Mouse (Mus musculus) layer of hippocampus, postnatal 14 days (tissue): Measurements from ENCODE around the gene Gstp3. TPM values are rescaled to one million over a fixed set of nuclear protein-coding genes. Genes with fewer than 3 reads are reported as not detected.
"Not testable (repeated sequence)": the region's sequence is repeated elsewhere in the genome, so short reads cannot be mapped to it uniquely, and the experiment has no call there.

Experiments used
- DNase-seq, 2 experiments: peaks; one replicate each; pipeline ENCODE4 v3.0.0; 2021 to 2022; ENCODE audit warnings: low spot score in 2 of 2, mixed read lengths in 1 of 2
- total RNA-seq, 2 experiments: library from RNA; stranded (reverse); gene quantifications; 2 replicates each; pipeline ENCODE4 v1.2.3; 2021

Gene Gstp3
- total RNA-seq, 2 experiments from 2014 or later: not detected

DNA sequence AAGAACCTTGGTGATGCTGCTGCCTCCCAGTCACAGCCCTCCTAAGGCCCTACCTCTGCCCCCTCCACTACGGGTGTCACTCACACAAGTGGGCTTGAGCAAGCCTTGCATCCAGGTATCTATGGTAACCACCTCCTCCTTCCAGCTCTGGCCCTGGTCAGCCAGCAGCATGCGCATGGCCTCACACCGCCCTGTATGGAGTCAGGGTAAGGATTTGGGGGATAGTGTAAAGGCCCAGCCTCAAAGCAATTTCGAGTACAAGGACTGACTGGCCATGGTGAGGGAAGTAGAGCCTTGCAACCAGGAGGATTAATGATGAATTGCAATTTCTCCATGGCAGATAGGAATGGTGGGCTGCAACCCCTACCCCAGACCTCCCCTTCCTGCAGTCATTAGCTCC, 17.9 kb downstream of the Gstp3 start:
- DNase-seq: not testable (repeated sequence)

DNA sequence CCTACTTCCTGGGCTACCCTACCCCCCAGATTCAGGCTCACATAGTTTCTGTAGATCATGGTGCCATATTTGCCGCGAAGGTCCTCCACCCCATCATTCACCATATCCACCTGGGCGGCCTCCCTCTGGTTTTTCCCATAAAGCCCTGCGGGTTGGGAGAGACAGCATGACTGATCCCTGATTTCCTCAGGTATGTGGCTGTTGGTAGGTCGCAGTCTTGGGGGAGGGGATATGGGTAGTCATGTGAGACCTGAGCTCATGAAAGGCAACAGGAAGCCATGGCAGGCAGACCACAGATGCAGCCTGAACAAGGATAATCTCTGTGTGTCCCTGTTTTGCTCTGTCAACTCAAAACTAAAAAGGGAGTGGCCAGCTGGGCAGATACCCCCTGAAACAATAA, 18.4 kb downstream of the Gstp3 start:
- DNase-seq: not testable (repeated sequence)

DNA sequence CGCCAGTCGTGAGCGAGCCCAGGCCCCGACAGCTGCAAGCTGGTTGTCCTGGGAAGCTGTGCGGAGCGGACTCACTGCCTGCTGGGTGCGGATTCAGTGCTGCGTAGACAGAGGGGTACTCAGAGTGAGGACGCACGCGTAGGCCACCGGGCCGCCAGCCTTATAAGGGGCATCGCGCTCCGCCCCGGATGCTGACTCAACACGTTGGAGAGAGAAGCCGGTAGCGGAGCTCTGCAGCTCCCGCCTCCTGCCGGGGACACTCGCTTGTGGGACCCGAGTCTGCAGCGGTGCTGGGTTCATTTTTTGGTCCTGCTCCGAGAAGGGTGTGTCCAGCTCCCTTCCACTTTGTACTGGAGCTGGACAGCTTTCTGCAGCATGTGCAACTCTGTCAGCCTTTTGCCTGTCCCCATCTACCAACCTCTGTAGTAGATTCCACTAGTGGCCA, 21.6 kb downstream of the Gstp3 start, which contains the start of gene Gstp1:
Gene Gstp1 (minus strand): TSS at position 198 of the 445 bp plus-strand sequence.
- DNase-seq: peak; percentile 83 to 85

DNA sequence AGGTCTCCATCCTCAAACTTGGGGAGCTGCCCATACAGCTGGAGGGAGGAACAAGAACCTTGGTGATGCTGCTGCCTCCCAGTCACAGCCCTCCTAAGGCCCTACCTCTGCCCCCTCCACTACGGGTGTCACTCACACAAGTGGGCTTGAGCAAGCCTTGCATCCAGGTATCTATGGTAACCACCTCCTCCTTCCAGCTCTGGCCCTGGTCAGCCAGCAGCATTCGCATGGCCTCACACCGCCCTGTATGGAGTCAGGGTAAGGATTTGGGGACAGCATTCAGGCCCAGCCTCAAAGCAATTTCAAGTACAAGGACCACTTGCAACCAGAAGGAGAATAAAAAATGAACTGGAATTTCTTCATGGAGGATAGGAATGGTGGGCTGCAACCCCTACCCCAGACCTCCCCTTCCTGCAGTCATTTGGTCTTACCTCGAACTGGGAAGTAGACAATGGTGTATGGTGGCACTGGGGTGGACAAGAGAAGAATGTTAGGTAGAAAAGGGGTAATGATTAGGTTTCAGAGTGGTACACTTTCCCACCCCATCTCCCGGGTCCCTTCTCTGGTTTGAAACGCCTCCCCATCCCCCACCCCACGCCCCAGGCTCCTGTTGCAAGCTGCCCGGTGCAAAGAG, 22.1 kb downstream of the Gstp3 start:
- DNase-seq: not testable (repeated sequence)

DNA sequence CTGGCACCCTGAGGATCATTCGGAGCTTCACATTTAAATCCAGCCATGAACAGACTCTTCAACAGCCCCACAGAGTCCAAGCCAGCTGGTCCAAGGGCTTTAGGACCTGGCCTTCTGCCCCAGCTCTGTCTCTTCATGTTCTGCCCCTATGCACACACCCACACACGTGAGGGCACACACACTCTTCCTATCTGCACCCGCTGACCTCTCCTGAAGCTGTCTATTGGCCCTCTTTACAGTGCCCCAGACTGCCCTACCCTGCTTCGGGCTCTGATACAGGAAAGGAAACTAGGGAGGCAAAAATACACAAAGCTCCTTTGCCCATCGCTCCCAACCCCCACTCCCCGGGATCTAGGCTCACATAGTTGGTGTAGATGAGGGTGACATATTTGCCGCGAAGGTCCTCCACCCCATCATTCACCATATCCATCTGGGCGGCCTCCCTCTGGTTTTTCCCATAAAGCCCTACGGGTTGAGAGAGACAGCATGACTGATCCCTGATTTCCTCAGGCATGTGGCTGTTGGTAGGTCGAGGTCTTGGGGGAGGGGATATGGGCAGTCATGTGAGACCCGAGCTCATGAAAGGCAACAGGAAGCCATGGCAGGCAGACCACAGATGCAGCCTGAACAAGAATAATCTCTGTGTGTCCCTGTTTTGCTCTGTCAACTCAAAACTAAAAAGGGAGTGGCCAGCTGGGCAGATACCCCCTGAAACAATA, 22.9 kb downstream of the Gstp3 start:
- no peak for DNase-seq

DNA sequence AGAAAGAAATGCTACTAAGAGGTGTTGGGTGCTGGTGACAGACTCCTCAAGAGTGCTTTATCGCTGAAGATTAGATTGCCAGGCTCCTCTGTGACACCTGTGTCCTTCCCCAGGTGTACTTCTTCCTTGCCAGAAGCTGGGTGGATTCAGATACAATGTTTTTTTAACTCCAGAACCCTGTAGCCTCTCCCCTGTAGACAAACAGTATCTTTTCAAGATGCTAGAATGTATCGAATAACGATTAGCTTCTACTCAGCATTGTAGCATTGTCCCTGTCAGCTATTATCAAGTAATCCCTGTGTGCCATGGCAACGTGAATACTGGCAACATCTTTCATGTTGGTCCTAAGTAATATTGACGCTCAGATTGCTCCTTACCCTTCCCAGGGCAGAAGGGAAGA, 25.6 kb downstream of the Gstp3 start:
- no peak for DNase-seq

DNA sequence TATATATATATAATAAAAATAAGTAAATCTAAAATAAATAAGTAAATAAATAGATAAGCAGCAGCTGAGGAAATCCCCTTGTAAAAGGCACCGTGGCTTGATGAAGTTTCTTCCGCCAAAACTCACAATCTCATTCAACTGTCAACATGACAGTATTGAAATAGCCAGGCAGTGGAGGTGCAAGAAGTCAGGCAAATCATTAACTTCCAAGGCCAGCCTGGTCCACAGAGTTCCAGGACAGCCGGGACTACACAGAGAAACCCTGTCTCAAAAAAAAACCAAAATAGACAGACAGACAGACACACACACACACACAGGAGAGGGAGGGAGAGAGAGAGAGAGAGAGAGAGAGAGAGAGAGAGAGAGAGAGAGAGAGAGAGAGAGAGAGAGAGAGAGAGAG, 26.1 kb downstream of the Gstp3 start:
- no peak for DNase-seq

DNA sequence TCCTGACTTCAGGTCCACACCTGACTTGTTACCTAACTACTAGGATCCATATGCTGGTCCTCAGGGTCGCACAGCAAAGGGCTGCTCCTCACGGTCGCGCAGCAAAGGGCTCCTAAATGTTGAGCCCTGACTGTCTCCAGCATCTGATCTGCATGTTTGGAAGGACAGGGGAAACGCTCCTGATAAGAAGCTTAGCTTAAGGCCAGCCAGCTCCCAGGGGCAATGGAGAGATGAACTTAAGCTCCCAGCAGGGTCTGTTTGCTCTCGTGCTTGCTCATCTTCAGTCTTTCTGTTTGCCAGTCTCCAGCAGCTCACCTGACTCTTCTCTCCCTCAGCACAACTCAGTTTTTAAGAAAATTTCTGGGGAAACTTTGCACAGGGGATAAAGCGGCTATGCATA, 26.7 kb downstream of the Gstp3 start:
- DNase-seq: no peak

DNA sequence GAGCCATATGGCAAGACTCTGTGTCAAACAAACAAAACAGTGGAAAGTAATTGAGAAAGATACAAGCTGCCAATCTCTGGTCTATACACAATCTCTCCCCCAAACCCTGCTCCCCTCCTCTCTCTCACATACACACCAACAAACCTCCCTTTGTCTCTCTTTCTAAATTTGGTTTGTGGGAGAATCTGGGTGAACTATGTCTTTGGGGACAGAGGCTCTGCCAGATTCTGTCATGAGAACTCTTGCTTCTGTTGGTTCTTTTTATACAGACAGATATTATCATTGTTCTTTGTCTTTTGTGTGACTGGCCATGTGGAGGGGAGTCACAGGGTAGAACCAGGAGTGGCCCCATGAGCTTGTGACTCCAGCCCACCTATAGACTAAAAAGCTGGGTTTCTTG, 31.8 kb downstream of the Gstp3 start:
- DNase-seq: no peak

DNA sequence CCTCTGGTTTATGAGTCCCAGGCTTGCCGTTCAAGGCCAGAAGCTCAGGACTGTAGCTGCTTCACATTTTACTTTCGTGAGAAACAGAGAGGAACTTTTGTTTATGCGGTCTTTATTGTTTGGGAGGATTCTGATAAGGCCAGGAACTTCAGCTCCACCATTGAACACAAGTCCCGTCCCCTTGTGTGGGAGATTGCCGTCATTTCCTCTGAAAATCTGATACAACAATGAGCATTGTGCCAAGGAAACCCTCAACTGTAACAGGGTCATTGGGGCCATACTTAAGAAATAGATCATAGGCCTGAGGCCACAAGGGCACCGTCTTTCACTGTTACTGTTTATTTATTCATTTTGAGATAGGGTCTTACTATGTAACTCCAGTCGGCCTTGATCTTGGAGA, 36.2 kb downstream of the Gstp3 start:
- no peak for DNase-seq

DNA sequence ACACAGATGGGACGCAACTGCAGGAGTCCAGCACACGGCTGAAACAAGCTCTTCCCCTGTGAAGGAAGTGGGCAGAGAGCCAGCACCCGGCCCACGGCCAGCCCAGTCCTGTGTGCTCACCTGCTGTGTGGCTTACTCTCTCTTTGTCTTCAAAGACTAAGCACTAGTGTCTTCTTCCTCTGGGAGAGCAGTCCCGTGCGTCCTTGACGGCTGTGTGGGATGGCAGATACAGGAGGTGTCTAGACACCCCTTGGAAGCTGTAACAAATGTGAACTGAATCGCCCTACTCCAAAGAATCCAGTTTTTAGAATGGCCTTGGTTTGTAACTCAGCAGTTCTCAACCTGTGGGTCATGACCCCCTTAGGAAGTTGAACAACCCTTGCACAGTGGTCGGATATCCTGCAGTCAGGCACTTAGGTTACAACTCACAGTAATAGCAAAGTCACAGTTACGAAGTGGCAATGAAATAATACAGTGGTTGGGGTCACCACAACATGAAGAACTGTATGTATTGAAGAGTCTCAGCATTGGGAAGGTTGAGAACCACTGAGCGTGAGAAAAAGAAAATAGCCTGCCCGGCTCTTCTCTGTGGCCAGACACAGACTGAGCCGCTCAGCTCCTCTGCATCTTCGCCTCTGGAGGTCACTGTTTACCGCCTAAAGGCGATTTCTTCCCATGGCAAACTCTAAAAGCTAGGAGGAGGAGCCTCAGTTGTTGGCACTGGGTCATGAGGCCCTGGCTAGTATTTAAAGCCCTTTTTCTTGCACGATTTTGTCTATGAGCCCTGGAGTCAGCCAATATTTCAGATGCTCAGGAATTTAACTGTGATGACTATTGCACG, 40.4 kb downstream of the Gstp3 start:
- peak; percentile 73 to 86 for DNase-seq

DNA sequence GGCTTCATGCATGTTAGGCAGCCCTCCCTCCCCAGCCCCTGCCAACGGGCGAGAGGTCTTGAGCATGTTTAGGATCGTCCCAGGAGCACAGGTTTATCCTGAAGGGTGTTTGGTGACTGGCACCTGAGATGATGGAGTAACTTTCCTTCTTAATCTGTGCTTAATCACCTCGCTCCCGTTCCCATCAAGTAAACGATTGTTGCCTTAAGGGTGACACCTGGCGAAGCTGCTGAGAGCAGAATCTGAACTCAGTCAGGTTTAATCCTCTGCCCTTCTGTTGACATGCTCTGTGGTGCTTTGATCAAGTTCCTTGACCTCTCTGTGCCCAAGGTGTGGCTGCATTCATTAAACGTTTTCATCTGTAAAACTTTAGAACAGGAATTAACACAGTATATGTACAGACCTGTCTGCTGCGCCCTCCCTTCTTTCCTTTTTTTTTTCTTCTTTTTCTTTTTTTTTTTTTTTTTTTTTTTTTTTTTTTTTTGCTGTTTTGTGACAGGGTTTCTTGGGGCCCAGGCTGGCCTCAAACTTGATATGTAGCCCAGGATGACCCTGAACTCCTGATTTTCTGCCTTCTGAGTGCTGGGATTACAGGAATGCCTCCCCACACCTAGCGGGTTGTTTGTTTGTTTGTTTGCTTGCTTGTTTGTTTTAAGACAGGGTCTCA, 41.3 kb downstream of the Gstp3 start:
- DNase-seq: no peak

DNA sequence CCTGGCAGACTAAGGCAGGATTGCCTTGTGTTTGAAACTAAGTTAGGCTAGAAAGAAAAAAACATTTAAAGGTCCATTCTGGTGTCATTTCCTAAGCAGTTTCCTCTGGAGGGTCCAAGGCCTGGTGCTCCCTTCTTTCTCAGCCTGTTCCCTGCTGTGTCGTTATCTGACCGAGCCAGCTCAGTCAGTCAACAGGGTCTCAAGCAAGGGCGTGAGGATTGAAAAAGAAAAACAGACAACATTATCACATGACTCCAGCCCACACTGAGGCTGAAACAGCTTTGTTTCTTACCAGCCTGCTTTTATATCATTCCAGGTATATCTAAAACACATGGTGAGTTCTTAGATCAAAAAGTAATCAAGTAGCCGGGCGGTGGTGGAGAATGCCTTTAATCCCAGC, 43.7 kb downstream of the Gstp3 start:
- DNase-seq: no peak

DNA sequence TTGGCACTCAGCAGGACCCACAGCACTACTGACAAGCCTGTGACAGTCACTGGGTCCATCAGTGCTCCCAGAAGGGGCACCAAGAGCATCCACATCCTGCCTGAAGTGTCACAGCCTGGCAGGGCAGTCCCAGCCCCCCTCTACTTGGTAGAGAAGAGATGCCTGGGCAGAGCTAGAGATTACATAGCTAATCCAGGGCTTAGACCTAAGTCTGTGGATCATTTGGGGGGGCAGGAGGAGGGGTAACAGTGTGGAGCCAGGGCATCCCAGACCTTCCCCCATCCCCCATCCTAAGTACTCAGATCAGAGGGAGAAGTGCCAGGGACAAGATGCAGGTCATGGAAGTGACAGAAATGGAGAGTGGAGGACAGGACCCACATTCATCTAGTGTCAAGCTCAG, 44.6 kb downstream of the Gstp3 start:
- no peak for DNase-seq

DNA sequence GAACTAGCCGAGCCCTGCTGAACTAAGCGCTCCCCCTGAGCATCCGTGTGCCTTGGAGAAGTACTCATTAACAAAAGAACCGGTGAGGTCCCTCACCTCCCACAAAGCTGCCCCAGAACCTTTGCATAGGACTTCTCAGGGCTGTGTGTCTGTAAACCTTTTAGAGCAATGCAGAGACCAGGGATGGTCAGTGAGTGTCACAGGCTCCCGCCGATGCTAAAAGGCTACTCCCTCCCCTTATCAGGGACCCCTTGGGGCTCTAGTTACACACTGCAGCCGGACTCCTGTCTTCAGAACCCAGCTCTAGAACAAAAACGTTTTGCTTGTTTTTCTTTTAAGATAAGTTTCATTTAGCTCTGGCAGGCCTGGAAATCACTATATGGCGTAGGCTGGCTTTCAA, 46.3 kb downstream of the Gstp3 start:
- no peak for DNase-seq

DNA sequence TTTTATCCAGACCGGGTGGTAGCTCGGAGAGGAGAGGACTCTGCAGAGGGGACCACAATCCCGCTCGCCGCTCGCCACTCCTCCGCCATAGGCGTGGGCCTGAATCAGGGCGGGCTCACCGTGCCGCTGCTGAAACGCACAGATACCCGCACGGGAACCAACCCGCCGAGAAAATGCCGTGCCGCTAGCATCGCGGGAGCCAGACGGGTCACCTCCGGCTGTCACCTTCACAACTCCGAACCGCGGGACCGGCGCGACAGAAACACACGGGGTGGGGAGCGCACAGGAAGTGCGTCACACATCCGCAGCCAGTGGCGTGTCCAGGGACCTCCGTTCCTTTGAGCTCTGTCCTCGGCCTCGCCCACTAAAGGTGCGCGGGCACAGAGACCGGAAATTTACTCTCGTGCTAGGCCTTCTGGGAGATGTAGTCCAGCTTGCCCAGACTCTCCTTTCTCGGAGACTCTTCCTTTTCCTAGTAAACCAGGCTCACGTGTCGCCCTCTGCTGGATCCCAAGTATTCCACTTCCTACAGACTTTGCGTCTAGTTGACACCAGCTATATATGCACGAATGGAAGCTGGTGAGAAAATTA, 46.8 kb downstream of the Gstp3 start, which contains the start of gene Ndufv1:
Gene Ndufv1 (minus strand): TSS at position 375 of the 591 bp plus-strand sequence.
- DNase-seq: peak; percentile 96 to 99

DNA sequence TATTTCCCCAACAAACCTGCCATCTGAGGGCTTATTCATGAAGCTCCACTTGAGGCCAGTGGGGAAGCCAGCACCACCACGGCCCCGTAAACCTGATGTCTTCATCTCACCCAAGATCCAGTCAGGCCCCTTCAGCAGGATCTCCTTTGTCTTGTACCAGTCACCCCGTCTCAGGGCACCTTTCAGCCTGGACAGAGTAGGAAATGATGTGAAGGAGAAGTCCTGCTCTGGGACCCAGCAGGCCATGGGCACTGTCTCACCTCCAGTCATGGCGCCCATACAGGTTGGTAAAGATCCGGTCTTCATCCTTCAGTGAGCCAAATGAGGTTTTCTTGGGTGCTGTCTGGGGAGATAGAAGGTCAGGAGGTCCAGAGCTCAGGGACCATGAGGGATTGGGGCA, 48.3 kb downstream of the Gstp3 start:
- no peak for DNase-seq
